Mouse (Mus musculus) layer of hippocampus, postnatal 36 days (tissue): ENCODE results near the gene Gal3st2. TPM values are rescaled to one million over a fixed set of nuclear protein-coding genes. Genes with fewer than 3 reads are reported as not detected.
"Not testable (repeated sequence)": the region's sequence is repeated elsewhere in the genome, so short reads cannot be mapped to it uniquely, and the experiment has no call there.

Source experiments
- DNase-seq, 2 experiments: peaks; one replicate each; pipeline ENCODE4 v3.0.0; 2022
- total RNA-seq, 2 experiments: library from RNA; stranded (reverse); gene quantifications; 2 replicates each; pipeline ENCODE4 v1.2.3; 2021

Gene Gal3st2
- total RNA-seq, 2 experiments from 2014 or later, result 0.40 to 0.46 TPM

GRCm38 (mm10) chr1:93871594-93872105 lies 10.5 kb downstream of the Gal3st2 start:
- DNase-seq, result not testable (repeated sequence)

DNA sequence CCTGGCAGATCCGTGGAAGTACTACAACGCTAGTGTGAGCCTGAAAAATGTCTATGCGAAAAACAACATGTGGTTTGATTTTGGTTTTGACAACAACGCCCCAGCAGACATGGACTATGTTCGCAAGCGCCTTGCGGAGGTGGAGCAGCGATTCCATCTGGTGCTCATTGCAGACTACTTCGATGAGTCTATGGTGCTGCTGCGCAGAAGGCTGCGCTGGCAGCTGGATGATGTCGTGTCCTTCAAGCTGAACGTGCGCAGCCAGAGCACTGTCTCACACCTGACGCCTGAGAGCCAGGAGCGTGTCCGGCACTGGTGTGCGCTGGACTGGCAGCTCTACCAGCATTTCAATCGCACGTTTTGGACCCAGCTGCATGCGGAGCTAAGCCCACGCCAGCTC lies 13.3 kb downstream of the Gal3st2 start:
- DNase-seq, result peak in 1 of 2 experiments; percentile 23

- not testable (repeated sequence) for DNase-seq
Measured at GRCm38 (mm10) chr1:93881778-93882177, 20.7 kb downstream of the Gal3st2 start.

- DNase-seq, result not testable (repeated sequence)
Measured at GRCm38 (mm10) chr1:93890936-93891335, 29.8 kb downstream of the Gal3st2 start.

GRCm38 (mm10) chr1:93897395-93897794 lies 36.3 kb downstream of the Gal3st2 start:
- not testable (repeated sequence) for DNase-seq

- not testable (repeated sequence) for DNase-seq
Measured at GRCm38 (mm10) chr1:93901291-93901690, 40.2 kb downstream of the Gal3st2 start.

GRCm38 (mm10) chr1:93906690-93907089 lies 45.6 kb downstream of the Gal3st2 start:
- not testable (repeated sequence) for DNase-seq

DNA sequence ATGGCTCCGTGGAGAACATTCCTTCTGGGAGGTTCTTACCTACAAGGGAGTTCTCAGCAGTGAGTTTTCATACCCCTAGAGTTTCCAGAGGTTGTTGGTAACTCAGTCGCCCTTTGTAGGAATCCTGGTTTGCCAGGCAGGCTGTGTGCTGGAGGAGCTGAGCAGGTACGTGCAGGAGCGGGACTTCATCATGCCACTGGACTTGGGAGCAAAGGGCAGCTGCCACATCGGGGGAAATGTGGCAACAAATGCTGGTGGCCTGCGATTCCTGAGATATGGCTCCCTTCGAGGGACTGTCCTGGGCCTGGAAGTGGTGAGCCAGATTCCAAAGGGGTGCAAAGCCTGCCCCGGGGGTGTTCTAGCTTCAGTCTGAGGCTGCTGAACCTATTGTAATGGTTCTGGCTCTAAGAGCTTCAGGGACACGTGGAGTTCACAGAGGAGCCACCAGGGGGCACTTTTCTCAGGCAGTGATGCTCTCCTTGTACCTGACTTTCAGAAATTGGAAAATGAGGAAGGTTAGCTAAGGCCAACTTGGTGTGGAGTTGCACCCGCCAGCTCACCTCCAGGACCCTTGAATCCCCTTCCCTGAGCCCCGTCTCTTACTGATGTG lies 48.0 kb downstream of the Gal3st2 start:
- not testable (repeated sequence) for DNase-seq

DNA sequence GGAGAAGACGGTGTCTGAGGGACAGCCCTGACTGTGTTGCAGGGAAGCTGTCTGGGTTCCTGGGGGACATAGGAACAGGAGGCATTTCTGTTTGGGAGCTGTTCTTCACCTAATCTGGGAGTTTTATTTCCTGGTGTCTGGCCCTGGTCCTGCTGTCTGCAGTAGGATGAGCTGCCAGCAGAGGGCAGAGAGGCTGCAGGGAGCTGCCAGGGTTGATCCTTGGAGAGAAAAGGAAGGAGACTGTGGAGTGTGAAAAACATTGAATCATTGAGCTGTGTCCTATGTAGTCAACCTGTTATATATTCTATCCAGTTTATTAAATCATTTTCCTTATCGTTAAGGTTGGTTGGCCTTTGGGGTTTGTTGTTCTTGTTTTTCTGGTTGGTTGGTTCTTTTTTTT lies 50.8 kb downstream of the Gal3st2 start:
- not testable (repeated sequence) for DNase-seq

GRCm38 (mm10) chr1:93917160-93917559 lies 56.1 kb downstream of the Gal3st2 start:
- DNase-seq, result not testable (repeated sequence)

- not testable (repeated sequence) for DNase-seq
Measured at GRCm38 (mm10) chr1:93918011-93918410, 56.9 kb downstream of the Gal3st2 start, which contains the start of gene Gal3st2b. TSS of gene Gal3st2b (plus strand) at chr1:93918311.

DNA sequence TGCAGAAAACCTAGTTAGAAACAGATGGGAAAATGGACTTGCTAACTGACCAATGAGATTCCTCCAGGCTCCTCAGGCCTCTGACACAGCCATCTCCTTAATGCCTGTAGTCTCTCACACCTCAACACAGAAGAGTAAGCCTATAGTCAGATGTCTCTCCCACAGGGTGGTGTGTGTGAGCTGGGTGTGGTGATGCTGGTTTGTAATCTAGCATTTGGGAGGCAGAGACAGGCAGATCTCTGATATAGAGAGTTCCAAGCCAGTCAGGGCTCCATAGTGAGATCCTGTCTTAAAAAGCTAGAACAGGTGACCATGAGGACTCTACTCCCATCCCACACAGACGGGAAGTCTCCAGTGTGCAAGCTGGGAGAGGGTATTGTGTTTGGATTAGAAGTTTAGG lies 57.7 kb downstream of the Gal3st2 start:
- not testable (repeated sequence) for DNase-seq

- not testable (repeated sequence) for DNase-seq
Measured at GRCm38 (mm10) chr1:93919321-93919720, 58.2 kb downstream of the Gal3st2 start.

DNA sequence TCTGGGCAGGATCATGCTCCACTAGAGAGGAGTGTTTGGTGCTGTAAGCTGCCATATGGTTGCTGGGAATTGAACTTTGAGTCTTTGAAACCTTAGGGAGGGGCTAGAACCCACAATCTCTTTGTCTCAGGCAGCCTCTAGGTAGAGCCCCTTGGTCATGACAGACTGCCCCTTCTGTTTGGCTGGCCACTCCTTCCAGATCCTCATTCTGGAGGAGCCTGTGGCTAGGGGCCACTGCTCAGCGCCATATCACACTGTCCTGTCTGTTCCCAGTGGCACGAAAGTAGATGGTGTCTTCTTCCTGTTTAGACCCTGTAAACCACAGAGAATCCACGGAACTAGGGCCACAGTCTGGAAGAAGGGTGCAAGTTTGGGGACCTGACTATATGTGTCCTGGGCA lies 61.5 kb downstream of the Gal3st2 start:
- not testable (repeated sequence) for DNase-seq

DNA sequence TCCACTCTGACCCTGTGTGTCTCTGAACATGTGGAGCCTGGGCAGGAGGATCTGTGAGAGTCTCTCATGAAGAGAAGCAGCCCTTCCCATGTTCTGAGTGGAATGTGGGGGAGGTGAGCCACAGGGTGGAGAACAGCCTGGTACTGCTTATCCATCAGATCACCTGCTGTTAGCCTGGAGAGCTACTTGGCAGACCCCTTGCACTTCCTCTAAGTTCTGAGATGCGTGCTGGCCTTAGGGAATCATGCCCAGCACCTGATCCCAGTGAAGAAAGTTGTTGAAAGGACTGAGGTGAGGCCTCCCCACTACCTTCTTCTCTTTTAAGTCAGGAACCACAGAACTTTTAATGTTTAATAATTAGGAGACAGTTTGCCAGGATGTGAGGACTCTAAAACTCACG lies 62.0 kb downstream of the Gal3st2 start:
- not testable (repeated sequence) for DNase-seq

Other genes starting within 250 kb of the Gal3st2 start
- gene Stk25, start 202.6 kb upstream of the Gal3st2 start, total RNA-seq, result 100 to 1,000 TPM; 397 to 399 TPM
- 10 to 100 TPM; 64.5 to 79.7 TPM for gene Bok, start 175.6 kb upstream of the Gal3st2 start, total RNA-seq
- 10 to 100 TPM; 79.8 to 84.8 TPM for gene Atg4b, start 109.8 kb upstream of the Gal3st2 start, total RNA-seq
- gene Thap4, start 106.4 kb upstream of the Gal3st2 start, total RNA-seq, result 10 to 100 TPM; 34.2 to 34.3 TPM
- gene Dtymk, start 59.4 kb upstream of the Gal3st2 start, total RNA-seq, result 10 to 100 TPM; 57.5 to 65.4 TPM
- 10 to 100 TPM; 12.9 to 13.8 TPM for gene Ing5, start 57.3 kb upstream of the Gal3st2 start, total RNA-seq
- gene D2hgdh, start 36.4 kb upstream of the Gal3st2 start, total RNA-seq, result 10 to 100 TPM; 16.1 to 18.5 TPM
- under 1 TPM in 1 of 2 experiments, not detected in 1; 0.57 TPM for gene Gal3st2b, start 57.0 kb downstream of the Gal3st2 start, total RNA-seq
- gene Gal3st2c, start 129.2 kb downstream of the Gal3st2 start, total RNA-seq, result under 1 TPM; 0.08 to 0.10 TPM
- gene Neu4, start 159.1 kb downstream of the Gal3st2 start, total RNA-seq, result 10 to 100 TPM; 10.4 to 12.3 TPM
- gene Pdcd1, start 191.2 kb downstream of the Gal3st2 start, total RNA-seq, result not detected